Mouse (Mus musculus) ES-Bruce4 (cell line): Measurements from ENCODE around the gene Tmem132d. TPM values are rescaled to one million over a fixed set of nuclear protein-coding genes. Genes with fewer than 3 reads are reported as not detected.

Source experiments
- H3K27ac ChIP-seq: 2 replicates; pipeline ENCODE4 v1.5.1; 2012; ENCODE audit warnings: low read length, inconsistent platforms; ENCODE audit not compliant: insufficient read depth
- H3K27me3 ChIP-seq: 2 replicates; pipeline ENCODE4 v1.6.1; 2012; ENCODE audit warnings: mild to moderate bottlenecking, low read length, inconsistent platforms; ENCODE audit not compliant: control insufficient read depth, poor library complexity, insufficient read depth, severe bottlenecking
- H3K36me3 ChIP-seq: 2 replicates; pipeline ENCODE4 v1.6.1; 2012; ENCODE audit warnings: inconsistent platforms, mild to moderate bottlenecking, low read length, moderate library complexity; ENCODE audit not compliant: control insufficient read depth, poor library complexity, insufficient read depth, severe bottlenecking
- H3K4me1 ChIP-seq: one replicate; pipeline ENCODE4 v1.8.1; 2011; ENCODE audit warnings: low read length; ENCODE audit not compliant: control insufficient read depth, insufficient read depth
- H3K4me3 ChIP-seq: 2 replicates; pipeline ENCODE4 v1.5.1; 2011; ENCODE audit warnings: low read depth, mild to moderate bottlenecking, low read length
- H3K9ac ChIP-seq: 2 replicates; pipeline ENCODE4 v1.6.1; 2012; ENCODE audit warnings: low read depth, mild to moderate bottlenecking, inconsistent platforms; ENCODE audit not compliant: poor library complexity, severe bottlenecking
- H3K9me3 ChIP-seq: replicated peaks from 2 replicates; pipeline ENCODE4 v1.6.1; 2012; ENCODE audit warnings: mild to moderate bottlenecking, low read length, inconsistent platforms; ENCODE audit not compliant: control insufficient read depth, poor library complexity, insufficient read depth, severe bottlenecking
- CTCF ChIP-seq: IDR thresholded peaks from one replicate; pipeline ENCODE4 v1.8.1; 2011; ENCODE audit warnings: low read depth, low read length
- EP300 ChIP-seq: IDR thresholded peaks from 2 replicates; pipeline ENCODE4 v1.6.1; 2011; ENCODE audit warnings: low read depth, low read length; ENCODE audit not compliant: insufficient read depth
- POLR2A ChIP-seq: IDR thresholded peaks from one replicate; pipeline ENCODE4 v1.8.1; 2011; ENCODE audit warnings: low read length; ENCODE audit not compliant: insufficient read depth
- polyA plus RNA-seq: library from polyadenylated mRNA; stranded (reverse); fragments of >200 nt; gene quantifications from 2 replicates; pipeline ENCODE4 v1.2.4, GENCODE M21; 2011; ENCODE audit warnings: low read depth; ENCODE audit not compliant: missing spikeins, insufficient read depth, insufficient read length

The Tmem132d gene
- polyA plus RNA-seq, 1 experiment: 0.19 TPM

DNA sequence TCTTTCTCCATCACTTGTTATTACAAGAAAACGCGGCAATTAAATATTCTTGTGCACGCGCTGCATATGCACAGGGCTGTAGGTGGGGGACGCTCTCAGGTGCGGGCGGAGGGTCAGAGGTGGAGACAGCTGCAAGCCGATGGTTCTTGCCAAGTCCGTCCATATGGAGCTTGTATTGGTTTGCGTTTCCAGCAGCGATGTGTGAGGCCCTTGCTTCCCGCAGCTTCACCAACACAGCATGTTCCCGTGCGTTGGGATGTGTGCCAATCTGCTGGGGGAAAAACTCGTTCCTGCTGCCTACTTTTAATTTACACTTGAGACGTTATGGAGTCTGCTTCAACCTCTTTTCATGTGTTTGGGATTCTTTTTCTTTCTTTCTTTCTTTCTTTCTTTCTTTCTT, 691.5 kb downstream of the Tmem132d start:
- H3K9ac ChIP-seq: no peak overlapping the region
- H3K9me3 ChIP-seq: peaks cover 5% of the 10 kb centered on the region

More for the DNA sequence above, 691.5 kb downstream of the Tmem132d start:
- H3K27me3 ChIP-seq: no peaks in the 10 kb centered on the region
- no peak overlapping the region for H3K27ac ChIP-seq
- H3K4me3 ChIP-seq: no peak overlapping the region
- H3K4me1 ChIP-seq: no peaks in the 10 kb centered on the region
- no peaks in the 10 kb centered on the region for H3K36me3 ChIP-seq
- no peak for TF ChIP-seq CTCF
- no peak for TF ChIP-seq EP300
- no peak for TF ChIP-seq POLR2A

Other genes starting within 250 kb of the Tmem132d start
- 13.5 and 14.2 TPM in 2 replicates for gene Fzd10, start 167.8 kb upstream of the Tmem132d start, polyA plus RNA-seq